Mouse (Mus musculus) neural tube, embryonic 15.5 days (tissue): Measurements from ENCODE around the gene Arhgdia. TPM values are rescaled to one million over a fixed set of nuclear protein-coding genes. Genes with fewer than 3 reads are reported as not detected.

ENCODE experiments used
- ATAC-seq: fragments of 200-750 bp; cut with Nextera tagmentation; 2 replicates; pipeline ENCODE4 v1.8.0; 2017; ENCODE audit warnings: mild to moderate bottlenecking, moderate TSS enrichment, moderate library complexity; ENCODE audit not compliant: low FRiP score
- H3K27ac ChIP-seq: fragments of 300-500 bp; sonication (generic); replicated peaks from 2 replicates; pipeline ENCODE4 v1.5.1; 2015; ENCODE audit warnings: mild to moderate bottlenecking, inconsistent platforms
- H3K27me3 ChIP-seq: fragments of 300-500 bp; sonication (generic); replicated peaks from 2 replicates; pipeline ENCODE4 v1.6.1; 2015; ENCODE audit warnings: inconsistent platforms
- H3K36me3 ChIP-seq: fragments of 300-500 bp; sonication (generic); 2 replicates; pipeline ENCODE4 v1.6.1; 2015; ENCODE audit warnings: inconsistent platforms
- H3K4me1 ChIP-seq: fragments of 300-500 bp; sonication (generic); 2 replicates; pipeline ENCODE4 v1.6.1; 2015; ENCODE audit warnings: inconsistent platforms
- H3K4me2 ChIP-seq: fragments of 300-500 bp; sonication (generic); 2 replicates; pipeline ENCODE4 v1.6.1; 2015; ENCODE audit warnings: inconsistent platforms, mild to moderate bottlenecking, moderate library complexity
- H3K4me3 ChIP-seq: fragments of 300-500 bp; sonication (generic); replicated peaks from 2 replicates; pipeline ENCODE4 v1.5.1; 2015; ENCODE audit warnings: mild to moderate bottlenecking, inconsistent platforms
- H3K9ac ChIP-seq: fragments of 300-500 bp; sonication (generic); replicated peaks from 2 replicates; pipeline ENCODE4 v1.6.1; 2015; ENCODE audit warnings: mild to moderate bottlenecking, inconsistent platforms
- H3K9me3 ChIP-seq: fragments of 300-500 bp; sonication (generic); replicated peaks from 2 replicates; pipeline ENCODE4 v1.6.1; 2016; ENCODE audit warnings: inconsistent platforms
- WGBS: fragments of 180-500 bp; shearing (Covaris S2); methylation state at CpG from one replicate; pipeline ENCODE4 v1.1.7; 2015; ENCODE audit warnings: mixed read lengths; 5-methylcytosine and 5-hydroxymethylcytosine counted together
- polyA plus RNA-seq: library from polyadenylated mRNA; unstranded; fragments of >200 nt; fragmentation: Nextera tagmentation; extraction: Ambion mirVana; gene quantifications from 2 replicates; pipeline ENCODE4 v1.2.1, GENCODE M21; 2015

Gene Arhgdia
- polyA plus RNA-seq, 1 experiment from 2014 or later, result 488 TPM

- peaks cover 32% of the 10 kb centered on the region for H3K36me3 ChIP-seq
- 92% methylated on average over 3 of the region's 3 CpGs for WGBS
These were observed 35.5 kb downstream of the Arhgdia start for GRCm38 (mm10) chr11:120545964-120546363.

GRCm38 (mm10) chr11:120542376-120542775 is 39.0 kb downstream of the Arhgdia start:
- Histone ChIP-seq H3K27ac (no peak overlapping the region), H3K36me3 (peaks cover 32% of the 10 kb centered on the region), H3K4me2 (no peak overlapping the region), H3K9me3 (no peaks in the 10 kb centered on the region), H3K27me3 (no peaks in the 10 kb centered on the region), H3K4me3 (no peak overlapping the region), H3K9ac (no peak overlapping the region), H3K4me1 (peaks cover 35% of the 10 kb centered on the region)
- ATAC-seq, result no peak
- 90% methylated on average over 6 of the region's 6 CpGs for WGBS

More at GRCm38 (mm10) chr11:120545964-120546363, 35.5 kb downstream of the Arhgdia start:
- Histone ChIP-seq H3K9ac (no peak overlapping the region), H3K9me3 (no peaks in the 10 kb centered on the region), H3K27ac (no peak overlapping the region), H3K4me1 (peaks cover 41% of the 10 kb centered on the region), H3K4me3 (no peak overlapping the region), H3K27me3 (no peaks in the 10 kb centered on the region), H3K4me2 (no peak overlapping the region)
- ATAC-seq, result no peak

- no peak for ATAC-seq
- peaks cover 32% of the 10 kb centered on the region for H3K36me3 ChIP-seq
- H3K4me3 ChIP-seq, result no peak overlapping the region
- no peak overlapping the region for H3K9ac ChIP-seq
- no peaks in the 10 kb centered on the region for H3K27me3 ChIP-seq
- WGBS, result 46% methylated on average over 4 of the region's 4 CpGs
- H3K4me1 ChIP-seq, result peaks cover 31% of the 10 kb centered on the region
- H3K4me2 ChIP-seq, result no peak overlapping the region
- no peaks in the 10 kb centered on the region for H3K9me3 ChIP-seq
- H3K27ac ChIP-seq, result no peak overlapping the region
These were observed 39.5 kb downstream of the Arhgdia start for GRCm38 (mm10) chr11:120541907-120542306.

- H3K9me3 ChIP-seq, result no peaks in the 10 kb centered on the region
- peaks cover 20% of the 10 kb centered on the region for H3K4me1 ChIP-seq
- H3K4me3 ChIP-seq, result no peak overlapping the region
- 26% methylated on average over 10 of the region's 10 CpGs for WGBS
- H3K9ac ChIP-seq, result 0 out of 2 replicates have a peak overlapping the region, but pooled peaks have one; percentile 3
- H3K36me3 ChIP-seq, result peaks cover 28% of the 10 kb centered on the region
- no peak overlapping the region for H3K4me2 ChIP-seq
- peak overlapping the region; percentile 38 for H3K27ac ChIP-seq
- H3K27me3 ChIP-seq, result peaks cover 7% of the 10 kb centered on the region; the same call in 1 of the 2 replicates
- ATAC-seq, result peak; percentile 58
These were observed 42.0 kb downstream of the Arhgdia start for GRCm38 (mm10) chr11:120539285-120540014.

- WGBS, result 57% methylated on average over 8 of the region's 8 CpGs
- H3K9ac ChIP-seq, result no peak overlapping the region
These were observed 42.5 kb downstream of the Arhgdia start for GRCm38 (mm10) chr11:120538955-120539284.

GRCm38 (mm10) chr11:120538485-120538884 is 42.9 kb downstream of the Arhgdia start:
- H3K4me3 ChIP-seq, result no peak overlapping the region
- peaks cover 18% of the 10 kb centered on the region for H3K36me3 ChIP-seq
- WGBS, result 66% methylated on average over 3 of the region's 3 CpGs
- no peaks in the 10 kb centered on the region for H3K9me3 ChIP-seq
- H3K4me2 ChIP-seq, result no peak overlapping the region
- H3K9ac ChIP-seq, result no peak overlapping the region
- peaks cover 20% of the 10 kb centered on the region for H3K4me1 ChIP-seq
- peaks cover 15% of the 10 kb centered on the region for H3K27me3 ChIP-seq
- ATAC-seq, result no peak
- H3K27ac ChIP-seq, result peak overlapping the region; percentile 38; the same call in 1 of the 2 replicates

More at GRCm38 (mm10) chr11:120538955-120539284, 42.5 kb downstream of the Arhgdia start:
- H3K4me2 ChIP-seq, result no peak overlapping the region
- H3K9me3 ChIP-seq, result no peaks in the 10 kb centered on the region
- peaks cover 22% of the 10 kb centered on the region for H3K36me3 ChIP-seq
- H3K4me3 ChIP-seq, result no peak overlapping the region
- no peak for ATAC-seq
- peaks cover 12% of the 10 kb centered on the region; the same call in 1 of the 2 replicates for H3K27me3 ChIP-seq
- H3K27ac ChIP-seq, result peak overlapping the region; percentile 38
- H3K4me1 ChIP-seq, result peaks cover 20% of the 10 kb centered on the region

GRCm38 (mm10) chr11:120535804-120536203 is 45.6 kb downstream of the Arhgdia start:
- Histone ChIP-seq H3K9ac (no peak overlapping the region), H3K4me2 (no peak overlapping the region), H3K9me3 (no peaks in the 10 kb centered on the region), H3K36me3 (no peaks in the 10 kb centered on the region), H3K4me1 (peaks cover 22% of the 10 kb centered on the region), H3K27me3 (peaks cover 42% of the 10 kb centered on the region), H3K27ac (no peak overlapping the region), H3K4me3 (no peak overlapping the region)
- ATAC-seq, result no peak
- WGBS, result 84% methylated on average over 3 of the region's 3 CpGs

- no peak for ATAC-seq
- 87% methylated on average over 3 of the region's 3 CpGs for WGBS
- no peak overlapping the region for H3K9ac ChIP-seq
- H3K4me2 ChIP-seq, result no peak overlapping the region
- no peaks in the 10 kb centered on the region for H3K9me3 ChIP-seq
- peaks cover 49% of the 10 kb centered on the region for H3K27me3 ChIP-seq
- peaks cover 28% of the 10 kb centered on the region for H3K4me1 ChIP-seq
- no peak overlapping the region for H3K27ac ChIP-seq
- no peak overlapping the region for H3K4me3 ChIP-seq
- H3K36me3 ChIP-seq, result no peaks in the 10 kb centered on the region
These were observed 46.3 kb downstream of the Arhgdia start for GRCm38 (mm10) chr11:120535145-120535544.

GRCm38 (mm10) chr11:120534093-120534492 is 47.3 kb downstream of the Arhgdia start:
- WGBS, result 81% methylated on average over 8 of the region's 8 CpGs
- no peak overlapping the region for H3K9ac ChIP-seq
- peaks cover 59% of the 10 kb centered on the region for H3K27me3 ChIP-seq
- no peak overlapping the region for H3K4me3 ChIP-seq
- no peaks in the 10 kb centered on the region for H3K9me3 ChIP-seq
- no peak for ATAC-seq
- H3K4me1 ChIP-seq, result peaks cover 18% of the 10 kb centered on the region
- H3K36me3 ChIP-seq, result no peaks in the 10 kb centered on the region
- no peak overlapping the region for H3K4me2 ChIP-seq
- no peak overlapping the region for H3K27ac ChIP-seq

GRCm38 (mm10) chr11:120531646-120532045 is 49.8 kb downstream of the Arhgdia start:
- Histone ChIP-seq H3K4me1 (peaks cover 10% of the 10 kb centered on the region), H3K27me3 (peaks cover 75% of the 10 kb centered on the region), H3K4me3 (no peak overlapping the region), H3K4me2 (no peak overlapping the region), H3K9ac (no peak overlapping the region), H3K36me3 (no peaks in the 10 kb centered on the region), H3K27ac (no peak overlapping the region), H3K9me3 (no peaks in the 10 kb centered on the region)
- WGBS, result 34% methylated on average over 9 of the region's 9 CpGs
- no peak for ATAC-seq

- Histone ChIP-seq H3K27me3 (peaks cover 75% of the 10 kb centered on the region), H3K36me3 (no peaks in the 10 kb centered on the region), H3K4me1 (peaks cover 10% of the 10 kb centered on the region), H3K9ac (peak within 1 kb of the TSS; percentile 31), H3K4me2 (peak within 1 kb of the TSS; percentile 65), H3K4me3 (peak within 1 kb of the TSS; percentile 34), H3K9me3 (no peaks in the 10 kb centered on the region), H3K27ac (no peak within 1 kb of the TSS)
- WGBS, result 9% methylated on average over 48 of the region's 62 CpGs
- no peak for ATAC-seq
These were observed 51.1 kb downstream of the Arhgdia start, which contains the start of gene Gcgr for GRCm38 (mm10) chr11:120530085-120530964. Gene Gcgr (plus strand): TSS chr11:120530699.
